Mouse (Mus musculus) neural tube, embryonic 12.5 days (tissue): ENCODE data around the gene Eif2ak1. TPM values are rescaled to one million over a fixed set of nuclear protein-coding genes. Genes with fewer than 3 reads are reported as not detected.

Experiments
- ATAC-seq: fragments of 200-750 bp; cut with Nextera tagmentation; 2 replicates; pipeline ENCODE4 v1.8.0; 2017; ENCODE audit warnings: low read depth, mild to moderate bottlenecking, moderate TSS enrichment, moderate library complexity; ENCODE audit not compliant: low FRiP score
- H3K27ac ChIP-seq: fragments of 300-500 bp; sonication (generic); 2 replicates; pipeline ENCODE4 v1.5.1; 2016
- H3K27me3 ChIP-seq: fragments of 300-500 bp; sonication (generic); replicated peaks from 2 replicates; pipeline ENCODE4 v1.6.1; 2016; ENCODE audit warnings: mild to moderate bottlenecking
- H3K36me3 ChIP-seq: fragments of 300-500 bp; sonication (generic); 2 replicates; pipeline ENCODE4 v1.6.1; 2016; ENCODE audit warnings: mild to moderate bottlenecking
- H3K4me1 ChIP-seq: fragments of 300-500 bp; sonication (generic); 2 replicates; pipeline ENCODE4 v1.6.1; 2016
- H3K4me2 ChIP-seq: fragments of 300-500 bp; sonication (generic); replicated peaks from 2 replicates; pipeline ENCODE4 v1.6.1; 2016; ENCODE audit warnings: mild to moderate bottlenecking
- H3K4me3 ChIP-seq: fragments of 300-500 bp; sonication (generic); 2 replicates; pipeline ENCODE4 v1.5.1; 2016
- H3K9ac ChIP-seq: fragments of 300-500 bp; sonication (generic); 2 replicates; pipeline ENCODE4 v1.6.1; 2016; ENCODE audit warnings: mild to moderate bottlenecking
- H3K9me3 ChIP-seq: fragments of 300-500 bp; sonication (generic); 2 replicates; pipeline ENCODE4 v1.6.1; 2016; ENCODE audit warnings: mild to moderate bottlenecking
- WGBS: fragments of 180-500 bp; shearing (Covaris S2); methylation state at CpG from one replicate; pipeline ENCODE4 v1.1.7; 2016; 5-methylcytosine and 5-hydroxymethylcytosine counted together
- polyA plus RNA-seq: library from polyadenylated mRNA; unstranded; fragments of >200 nt; fragmentation: Nextera tagmentation; extraction: Ambion mirVana; gene quantifications from 2 replicates; pipeline ENCODE4 v1.2.1, GENCODE M21; 2016

The Eif2ak1 gene
- polyA plus RNA-seq, 1 experiment from 2014 or later = 53.0 TPM

- 85% methylated on average over 24 of the region's 24 CpGs for WGBS
- no peak overlapping the region for H3K9ac ChIP-seq
- H3K27me3 ChIP-seq = no peaks in the 10 kb centered on the region
- H3K4me2 ChIP-seq = no peak overlapping the region
- H3K36me3 ChIP-seq = no peaks in the 10 kb centered on the region
- ATAC-seq = no peak
- no peak overlapping the region for H3K4me3 ChIP-seq
- peaks cover 9% of the 10 kb centered on the region; the same call in 1 of the 2 replicates for H3K4me1 ChIP-seq
- H3K9me3 ChIP-seq = no peaks in the 10 kb centered on the region
- no peak overlapping the region for H3K27ac ChIP-seq
These were observed 2.5 kb downstream of the Eif2ak1 start for GRCm38 (mm10) chr5:143819906-143820660.

GRCm38 (mm10) chr5:143820820-143821219 lies 3.2 kb downstream of the Eif2ak1 start:
- Histone ChIP-seq H3K9ac (no peak overlapping the region), H3K27me3 (no peaks in the 10 kb centered on the region), H3K4me1 (peaks cover 9% of the 10 kb centered on the region; the same call in 1 of the 2 replicates), H3K4me3 (no peak overlapping the region), H3K4me2 (no peak overlapping the region), H3K9me3 (no peaks in the 10 kb centered on the region), H3K27ac (no peak overlapping the region), H3K36me3 (no peaks in the 10 kb centered on the region)
- no peak for ATAC-seq
- WGBS = over 99% methylated on average over 5 of the region's 5 CpGs

- 91% methylated on average over 11 of the region's 11 CpGs for WGBS
- Histone ChIP-seq H3K9me3 (no peaks in the 10 kb centered on the region), H3K4me2 (no peak overlapping the region), H3K36me3 (peaks cover 47% of the 10 kb centered on the region), H3K27me3 (no peaks in the 10 kb centered on the region), H3K27ac (no peak overlapping the region), H3K9ac (no peak overlapping the region), H3K4me3 (no peak overlapping the region), H3K4me1 (no peaks in the 10 kb centered on the region)
- no peak for ATAC-seq
These were observed 54.1 kb downstream of the Eif2ak1 start for GRCm38 (mm10) chr5:143871547-143872169.

- no peaks in the 10 kb centered on the region for H3K27me3 ChIP-seq
- H3K4me1 ChIP-seq = no peaks in the 10 kb centered on the region
- 84% methylated on average over 4 of the region's 4 CpGs for WGBS
- no peak overlapping the region for H3K9ac ChIP-seq
- no peak overlapping the region for H3K4me2 ChIP-seq
- no peak overlapping the region for H3K4me3 ChIP-seq
- H3K9me3 ChIP-seq = no peaks in the 10 kb centered on the region
- no peak for ATAC-seq
- peaks cover 74% of the 10 kb centered on the region for H3K36me3 ChIP-seq
- no peak overlapping the region for H3K27ac ChIP-seq
These were observed 57.0 kb downstream of the Eif2ak1 start for GRCm38 (mm10) chr5:143874571-143874970.

GRCm38 (mm10) chr5:143885274-143885673 lies 67.7 kb downstream of the Eif2ak1 start:
- Histone ChIP-seq H3K4me2 (no peak overlapping the region), H3K4me3 (no peak overlapping the region), H3K4me1 (no peaks in the 10 kb centered on the region), H3K27me3 (no peaks in the 10 kb centered on the region), H3K36me3 (peaks cover 94% of the 10 kb centered on the region), H3K9ac (no peak overlapping the region), H3K27ac (no peak overlapping the region), H3K9me3 (no peaks in the 10 kb centered on the region)
- no peak for ATAC-seq
- WGBS = 98% methylated on average over 3 of the region's 3 CpGs

- ATAC-seq = no peak
These were observed 73.2 kb downstream of the Eif2ak1 start for GRCm38 (mm10) chr5:143890741-143891140.

GRCm38 (mm10) chr5:143892255-143892886 lies 74.8 kb downstream of the Eif2ak1 start:
- Histone ChIP-seq H3K4me1 (no peaks in the 10 kb centered on the region), H3K27me3 (no peaks in the 10 kb centered on the region), H3K4me3 (no peak overlapping the region), H3K9me3 (no peaks in the 10 kb centered on the region), H3K27ac (no peak overlapping the region), H3K4me2 (no peak overlapping the region), H3K36me3 (peaks cover 74% of the 10 kb centered on the region), H3K9ac (no peak overlapping the region)
- no peak for ATAC-seq
- WGBS = 79% methylated on average over 9 of the region's 9 CpGs

More at GRCm38 (mm10) chr5:143890741-143891140, 73.2 kb downstream of the Eif2ak1 start:
- Histone ChIP-seq H3K9me3 (no peaks in the 10 kb centered on the region), H3K4me1 (no peaks in the 10 kb centered on the region), H3K36me3 (peaks cover 78% of the 10 kb centered on the region), H3K4me3 (no peak overlapping the region), H3K4me2 (no peak overlapping the region), H3K27me3 (no peaks in the 10 kb centered on the region), H3K9ac (no peak overlapping the region), H3K27ac (no peak overlapping the region)
- WGBS = 90% methylated on average over 6 of the region's 6 CpGs

GRCm38 (mm10) chr5:143893396-143893795 lies 75.8 kb downstream of the Eif2ak1 start:
- Histone ChIP-seq H3K4me2 (no peak overlapping the region), H3K27ac (no peak overlapping the region), H3K9me3 (no peaks in the 10 kb centered on the region), H3K4me3 (no peak overlapping the region), H3K36me3 (peaks cover 76% of the 10 kb centered on the region), H3K9ac (no peak overlapping the region), H3K4me1 (no peaks in the 10 kb centered on the region), H3K27me3 (no peaks in the 10 kb centered on the region)
- no peak for ATAC-seq
- 89% methylated on average over 5 of the region's 5 CpGs for WGBS

GRCm38 (mm10) chr5:143897635-143898330 lies 80.2 kb downstream of the Eif2ak1 start, which contains the start of gene Ankrd61:
Gene Ankrd61 (minus strand): TSS chr5:143897685.
- 89% methylated on average over 14 of the region's 14 CpGs for WGBS
- Histone ChIP-seq H3K27me3 (no peaks in the 10 kb centered on the region), H3K36me3 (peaks cover 78% of the 10 kb centered on the region), H3K4me3 (no peak within 1 kb of the TSS), H3K4me1 (no peaks in the 10 kb centered on the region), H3K9me3 (no peaks in the 10 kb centered on the region), H3K27ac (no peak within 1 kb of the TSS), H3K9ac (no peak within 1 kb of the TSS), H3K4me2 (no peak within 1 kb of the TSS)
- no peak for ATAC-seq

GRCm38 (mm10) chr5:143902111-143902510 lies 84.5 kb downstream of the Eif2ak1 start:
- H3K4me2 ChIP-seq = no peak overlapping the region
- no peak overlapping the region for H3K27ac ChIP-seq
- H3K27me3 ChIP-seq = no peaks in the 10 kb centered on the region
- no peak overlapping the region for H3K9ac ChIP-seq
- H3K9me3 ChIP-seq = no peaks in the 10 kb centered on the region
- no peaks in the 10 kb centered on the region for H3K4me1 ChIP-seq
- peaks cover 84% of the 10 kb centered on the region for H3K36me3 ChIP-seq
- ATAC-seq = no peak
- no peak overlapping the region for H3K4me3 ChIP-seq
- WGBS = 93% methylated on average over 3 of the region's 3 CpGs

- H3K36me3 ChIP-seq = peaks cover 67% of the 10 kb centered on the region
These were observed 86.2 kb downstream of the Eif2ak1 start for GRCm38 (mm10) chr5:143903813-143904212.

GRCm38 (mm10) chr5:143906429-143906828 lies 88.8 kb downstream of the Eif2ak1 start:
- Histone ChIP-seq H3K4me1 (peaks cover 23% of the 10 kb centered on the region), H3K27ac (no peak overlapping the region), H3K4me3 (no peak overlapping the region), H3K27me3 (no peaks in the 10 kb centered on the region), H3K9me3 (no peaks in the 10 kb centered on the region), H3K4me2 (no peak overlapping the region), H3K9ac (no peak overlapping the region), H3K36me3 (peaks cover 42% of the 10 kb centered on the region)
- no peak for ATAC-seq
- 87% methylated on average over 8 of the region's 8 CpGs for WGBS

More at GRCm38 (mm10) chr5:143903813-143904212, 86.2 kb downstream of the Eif2ak1 start:
- H3K27me3 ChIP-seq = no peaks in the 10 kb centered on the region
- H3K4me1 ChIP-seq = peaks cover 12% of the 10 kb centered on the region
- no peaks in the 10 kb centered on the region for H3K9me3 ChIP-seq
- no peak overlapping the region for H3K9ac ChIP-seq
- 89% methylated on average over 4 of the region's 4 CpGs for WGBS
- ATAC-seq = no peak
- no peak overlapping the region for H3K4me3 ChIP-seq
- H3K4me2 ChIP-seq = no peak overlapping the region
- H3K27ac ChIP-seq = no peak overlapping the region
